Mouse (Mus musculus) midbrain, embryonic 10.5 days (tissue): ENCODE measurements at regions not wholly inside any gene's neighbourhood (a gene's known extent, or its start where the extent isn't known, plus 50 kb on each side); places are given as distances from the start of the nearest gene placed in this dataset.

Experiments
- DNase-seq: peaks from one replicate; pipeline ENCODE4 v3.0.0-alpha.2; 2017; ENCODE audit warnings: low spot score
- H3K27ac ChIP-seq: fragments of 300-500 bp; sonication (generic); replicated peaks from 2 replicates; pipeline ENCODE4 v1.5.1; 2016; ENCODE audit warnings: mild to moderate bottlenecking
- H3K27me3 ChIP-seq: fragments of 300-500 bp; sonication (generic); 2 replicates; pipeline ENCODE4 v1.6.1; 2016; ENCODE audit warnings: low read depth, mild to moderate bottlenecking; ENCODE audit not compliant: poor library complexity, severe bottlenecking
- H3K36me3 ChIP-seq: fragments of 300-500 bp; sonication (generic); 2 replicates; pipeline ENCODE4 v1.6.1; 2016; ENCODE audit warnings: mild to moderate bottlenecking, moderate library complexity
- H3K4me1 ChIP-seq: fragments of 300-500 bp; sonication (generic); 2 replicates; pipeline ENCODE4 v1.6.1; 2016
- H3K4me3 ChIP-seq: fragments of 300-500 bp; sonication (generic); 2 replicates; pipeline ENCODE4 v1.5.1; 2016; ENCODE audit warnings: mild to moderate bottlenecking, moderate library complexity
- H3K9me3 ChIP-seq: fragments of 300-500 bp; sonication (generic); replicated peaks from 2 replicates; pipeline ENCODE4 v1.6.1; 2016; ENCODE audit warnings: mild to moderate bottlenecking
- WGBS: fragments of 180-500 bp; shearing (Covaris S2); methylation state at CpG from one replicate; pipeline ENCODE4 v1.1.7; 2016; 5-methylcytosine and 5-hydroxymethylcytosine counted together

DNA sequence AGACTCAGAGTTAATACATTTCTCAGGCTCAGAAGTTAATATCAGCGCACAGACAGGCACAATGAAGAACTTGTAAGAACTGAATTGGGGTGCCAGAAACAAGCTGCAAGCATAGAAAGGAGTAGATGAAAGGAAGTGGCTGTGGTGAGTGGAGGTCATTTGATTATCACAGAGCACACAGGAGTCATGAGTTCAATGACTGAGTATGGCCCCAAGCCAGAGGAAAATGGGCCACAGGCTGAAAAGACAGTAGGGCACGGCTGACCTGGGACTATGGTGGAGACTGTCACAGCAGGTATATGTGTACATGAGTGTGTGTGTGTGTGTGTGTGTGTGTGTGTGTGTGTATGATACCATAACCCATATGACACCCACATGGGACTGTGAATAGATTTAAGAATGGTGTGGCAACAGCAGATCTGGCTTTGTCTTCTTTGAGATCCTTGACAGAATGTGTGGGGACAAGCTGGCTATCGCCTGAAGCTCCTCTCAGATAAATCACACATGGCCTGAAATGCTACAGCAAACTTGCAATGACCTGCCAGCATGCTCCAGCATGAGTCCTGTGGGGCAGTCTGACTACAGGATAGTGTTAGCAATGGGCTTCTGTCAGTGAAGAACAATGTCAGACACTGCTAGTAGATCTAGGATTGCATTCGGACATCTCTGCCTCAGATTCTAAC, 101.5 kb upstream of the Atp1b1 start:
- Histone ChIP-seq H3K27ac (no peak overlapping the region), H3K9me3 (no peaks in the 10 kb centered on the region), H3K4me3 (no peak overlapping the region), H3K36me3 (no peaks in the 10 kb centered on the region), H3K27me3 (no peaks in the 10 kb centered on the region), H3K4me1 (peaks cover 8% of the 10 kb centered on the region)
- 93% methylated on average over 4 of the region's 4 CpGs for WGBS
- no peak for DNase-seq

DNA sequence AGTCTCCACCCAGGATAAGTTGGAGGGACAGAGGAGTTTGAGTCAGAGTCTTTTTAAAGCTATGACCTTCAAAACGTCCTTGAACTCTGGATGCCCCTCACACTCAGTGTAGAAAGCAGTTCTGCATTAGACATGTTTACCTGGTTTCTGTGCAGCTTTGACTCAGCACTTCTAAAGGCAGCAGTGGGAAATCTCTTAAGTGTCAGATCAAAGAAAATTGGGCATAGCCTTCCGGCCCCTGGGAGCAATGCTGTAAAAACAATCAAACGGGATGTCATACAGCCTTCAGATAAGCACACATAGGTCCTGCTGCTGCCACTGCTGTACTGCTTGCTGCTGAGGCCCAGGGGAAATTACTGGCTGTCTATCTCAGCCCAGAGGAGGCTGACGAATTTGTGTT, 94.5 kb upstream of the Atp1b1 start:
- no peak overlapping the region for H3K4me3 ChIP-seq
- peaks cover 8% of the 10 kb centered on the region for H3K4me1 ChIP-seq
- 80% methylated on average over 4 of the region's 4 CpGs for WGBS
- H3K27me3 ChIP-seq: no peaks in the 10 kb centered on the region
- no peak overlapping the region for H3K27ac ChIP-seq
- no peak for DNase-seq
- H3K9me3 ChIP-seq: no peaks in the 10 kb centered on the region
- no peaks in the 10 kb centered on the region for H3K36me3 ChIP-seq

DNA sequence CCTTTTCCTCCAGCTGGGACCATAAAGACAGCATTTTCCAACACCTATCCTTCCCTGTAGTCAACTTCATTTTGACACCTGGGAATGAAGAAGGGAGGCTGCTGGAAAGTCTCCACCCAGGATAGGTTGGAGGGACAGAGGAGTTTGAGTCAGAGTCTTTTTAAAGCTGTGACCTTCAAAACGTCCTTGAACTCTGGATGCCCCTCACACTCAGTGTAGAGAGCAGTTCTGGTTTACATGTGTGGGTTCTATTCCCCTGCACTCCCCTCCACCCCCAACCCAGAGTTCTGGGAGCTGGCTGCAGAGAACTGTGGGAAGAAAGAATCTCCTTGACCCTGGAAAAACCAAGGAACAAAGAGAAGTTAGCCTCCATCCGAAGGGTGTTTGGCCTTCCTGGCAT, 92.9 kb upstream of the Atp1b1 start:
- no peak for DNase-seq

DNA sequence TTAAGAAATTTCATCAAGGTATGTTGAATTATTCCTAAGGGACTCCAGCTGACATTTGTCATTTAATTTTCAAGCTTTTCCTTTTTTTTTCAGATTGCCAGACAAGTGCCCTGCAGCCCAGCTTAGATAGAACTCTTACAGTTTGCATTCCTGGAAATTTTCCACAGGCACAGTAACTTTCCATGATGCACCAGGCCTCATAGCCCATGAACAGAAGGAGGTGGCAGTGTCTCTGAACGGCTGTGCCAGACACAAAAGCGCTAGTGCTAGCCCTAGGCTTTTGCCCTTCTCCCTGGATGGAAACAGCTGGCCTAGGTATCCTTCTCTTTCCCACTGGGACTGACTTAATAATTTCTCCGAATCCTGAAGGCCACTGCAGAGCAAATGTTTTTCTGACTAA, 92.4 kb upstream of the Atp1b1 start:
- no peak for DNase-seq
- Histone ChIP-seq H3K4me3 (no peak overlapping the region), H3K36me3 (no peaks in the 10 kb centered on the region), H3K27me3 (no peaks in the 10 kb centered on the region), H3K4me1 (peaks cover 8% of the 10 kb centered on the region), H3K9me3 (no peaks in the 10 kb centered on the region), H3K27ac (no peak overlapping the region)
- WGBS: 91% methylated on average over 3 of the region's 3 CpGs

More for the DNA sequence above, 92.9 kb upstream of the Atp1b1 start:
- WGBS: 68% methylated on average over 2 of the region's 2 CpGs
- Histone ChIP-seq H3K27ac (no peak overlapping the region), H3K36me3 (no peaks in the 10 kb centered on the region), H3K4me3 (no peak overlapping the region), H3K27me3 (no peaks in the 10 kb centered on the region), H3K9me3 (no peaks in the 10 kb centered on the region), H3K4me1 (peaks cover 8% of the 10 kb centered on the region)

DNA sequence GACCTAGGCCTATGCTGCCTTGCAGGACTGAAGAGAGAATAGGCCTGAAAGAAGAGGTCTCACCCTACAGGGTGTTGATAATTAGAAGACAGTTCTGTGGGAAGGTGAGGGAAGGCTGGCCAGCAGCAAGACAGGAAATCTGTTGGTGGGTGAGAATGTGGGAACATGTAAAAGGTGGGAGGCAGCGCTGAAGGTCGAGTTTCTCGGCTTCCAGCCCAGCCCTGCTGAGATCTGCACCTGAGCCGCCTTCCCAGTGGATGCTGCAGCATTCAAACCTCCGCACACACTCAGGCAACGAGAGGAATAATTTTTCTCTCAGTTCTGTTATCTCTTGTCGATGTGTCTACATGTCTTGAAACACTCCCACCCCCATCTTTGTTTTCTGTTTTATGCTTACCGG, 89.9 kb upstream of the Atp1b1 start:
- Histone ChIP-seq H3K4me3 (no peak overlapping the region), H3K36me3 (no peaks in the 10 kb centered on the region), H3K27ac (no peak overlapping the region), H3K4me1 (no peaks in the 10 kb centered on the region), H3K9me3 (no peaks in the 10 kb centered on the region), H3K27me3 (no peaks in the 10 kb centered on the region)
- no peak for DNase-seq
- WGBS: 84% methylated on average over 8 of the region's 8 CpGs

DNA sequence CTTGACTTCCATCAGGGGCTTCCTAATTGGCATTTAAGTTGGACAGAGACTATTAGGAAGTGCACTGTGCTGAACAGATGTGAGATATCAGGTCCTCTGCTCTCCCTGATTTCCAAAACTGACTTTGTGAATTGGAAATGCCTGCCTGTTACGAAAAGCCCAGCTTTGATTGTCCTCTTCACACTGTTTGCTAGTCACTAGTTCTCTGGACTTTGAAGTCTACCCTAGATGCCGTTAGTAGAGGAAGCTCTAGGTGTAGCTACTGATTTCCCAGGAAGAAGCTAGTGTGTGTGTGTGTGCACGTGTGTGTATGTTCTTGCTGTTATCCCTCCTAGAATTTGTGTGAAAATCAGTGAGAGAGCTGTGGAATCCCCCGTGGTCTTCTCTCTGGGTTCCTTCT, 87.7 kb upstream of the Atp1b1 start:
- no peak overlapping the region for H3K4me3 ChIP-seq
- H3K36me3 ChIP-seq: no peaks in the 10 kb centered on the region
- H3K27me3 ChIP-seq: no peaks in the 10 kb centered on the region
- DNase-seq: no peak
- no peaks in the 10 kb centered on the region for H3K4me1 ChIP-seq
- 82% methylated on average over 4 of the region's 4 CpGs for WGBS
- H3K27ac ChIP-seq: no peak overlapping the region
- no peaks in the 10 kb centered on the region for H3K9me3 ChIP-seq

DNA sequence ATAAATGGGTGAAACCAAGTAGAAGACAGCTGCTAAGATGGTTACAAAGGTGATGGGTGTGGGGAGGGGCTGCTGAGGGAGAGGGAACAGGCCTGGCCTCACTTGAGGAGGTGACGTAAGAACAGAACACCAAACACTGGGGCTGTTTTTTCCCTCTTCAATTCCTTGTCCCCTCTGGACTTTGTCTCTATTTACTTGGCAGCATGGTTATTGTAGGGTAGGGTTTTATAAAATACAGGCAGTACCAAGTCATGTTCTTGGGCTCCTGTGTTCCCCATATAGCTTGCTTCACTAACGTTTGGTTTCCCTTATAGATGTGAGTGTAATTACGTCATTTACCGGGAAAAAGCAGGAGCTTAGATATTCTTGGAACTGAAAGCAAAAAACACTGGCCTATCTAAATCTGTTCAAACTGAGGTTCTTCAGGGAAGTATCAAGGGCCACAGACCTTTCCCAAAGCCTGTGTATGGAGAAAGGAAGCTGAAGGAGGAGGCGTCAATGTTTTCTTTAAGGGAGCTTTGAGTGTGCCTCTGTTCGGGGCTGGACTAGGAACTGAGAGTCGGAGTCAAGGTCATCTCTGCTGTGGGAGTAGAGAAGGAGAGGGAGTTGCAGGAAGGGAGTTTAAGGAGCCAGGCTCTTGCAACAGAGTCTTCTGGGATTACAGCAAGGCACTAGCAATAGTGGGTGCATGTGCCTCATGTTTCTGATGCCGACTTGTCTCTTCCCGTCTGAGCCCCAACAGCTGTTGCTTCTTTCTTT, 85.1 kb upstream of the Atp1b1 start:
- Histone ChIP-seq H3K27me3 (no peaks in the 10 kb centered on the region), H3K36me3 (no peaks in the 10 kb centered on the region), H3K4me1 (no peaks in the 10 kb centered on the region), H3K9me3 (no peaks in the 10 kb centered on the region), H3K27ac (no peak overlapping the region), H3K4me3 (no peak overlapping the region)
- DNase-seq: no peak
- WGBS: 86% methylated on average over 9 of the region's 9 CpGs

DNA sequence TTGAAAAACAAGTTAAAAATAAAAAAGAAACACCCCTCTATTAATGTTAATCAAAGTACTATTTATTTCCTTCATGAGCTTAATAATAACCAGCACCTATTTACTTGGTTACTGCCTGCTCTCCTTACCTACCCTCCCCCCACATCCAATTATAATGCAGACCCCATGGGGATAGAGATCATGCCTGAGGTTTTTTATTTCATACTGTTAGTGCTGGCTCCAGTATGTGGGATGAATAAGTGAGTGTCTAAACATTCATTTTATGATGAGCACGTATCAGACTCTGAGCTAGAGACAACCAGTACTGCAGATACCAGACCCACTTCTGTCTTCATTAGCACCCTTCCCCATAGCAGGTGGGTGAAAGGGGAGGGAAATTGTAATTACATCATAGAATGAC, 83.6 kb upstream of the Atp1b1 start:
- Histone ChIP-seq H3K4me3 (no peak overlapping the region), H3K36me3 (no peaks in the 10 kb centered on the region), H3K27me3 (no peaks in the 10 kb centered on the region), H3K4me1 (no peaks in the 10 kb centered on the region), H3K27ac (no peak overlapping the region), H3K9me3 (no peaks in the 10 kb centered on the region)
- 79% methylated on average over 1 of the region's 1 CpGs for WGBS
- DNase-seq: no peak

DNA sequence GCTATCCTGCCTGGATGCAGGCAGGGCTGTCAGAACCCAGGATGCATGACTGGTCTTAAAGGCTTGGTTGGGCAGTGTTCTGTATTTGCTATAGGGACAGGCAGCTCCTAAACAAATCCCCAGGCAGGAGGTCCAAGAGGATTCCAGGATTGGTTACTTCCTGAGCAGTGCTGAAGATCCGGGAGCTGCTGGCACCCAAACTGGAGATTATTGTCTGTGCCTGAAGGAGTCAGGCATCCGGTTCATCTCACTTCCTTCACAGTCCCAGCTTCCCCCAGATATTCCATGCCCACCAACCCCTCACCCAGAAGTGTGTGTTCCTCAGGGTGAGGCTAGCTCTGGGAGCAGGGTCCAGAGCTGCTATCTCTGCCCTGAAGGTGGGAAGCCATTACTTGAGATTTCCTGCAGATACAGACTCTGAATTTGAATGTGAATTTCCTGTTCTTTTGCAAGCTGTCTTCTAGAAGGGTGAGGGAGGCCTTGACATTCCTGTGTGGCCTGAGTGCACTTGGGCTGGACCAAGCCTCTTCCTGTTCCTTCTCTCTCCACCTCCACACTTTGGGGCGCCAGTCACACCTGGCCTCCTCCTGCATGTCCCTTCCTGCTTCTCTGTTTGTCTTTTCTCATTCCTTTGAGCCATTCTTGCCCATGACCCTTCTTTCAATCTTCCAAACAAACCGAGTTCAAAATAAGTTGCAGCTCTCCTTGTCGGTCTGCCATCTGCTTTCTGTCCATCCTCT, 80.3 kb upstream of the Atp1b1 start:
- no peaks in the 10 kb centered on the region for H3K27me3 ChIP-seq
- H3K36me3 ChIP-seq: no peaks in the 10 kb centered on the region
- no peaks in the 10 kb centered on the region for H3K9me3 ChIP-seq
- 83% methylated on average over 5 of the region's 5 CpGs for WGBS
- H3K4me3 ChIP-seq: no peak overlapping the region
- H3K27ac ChIP-seq: no peak overlapping the region
- DNase-seq: no peak
- H3K4me1 ChIP-seq: no peaks in the 10 kb centered on the region

DNA sequence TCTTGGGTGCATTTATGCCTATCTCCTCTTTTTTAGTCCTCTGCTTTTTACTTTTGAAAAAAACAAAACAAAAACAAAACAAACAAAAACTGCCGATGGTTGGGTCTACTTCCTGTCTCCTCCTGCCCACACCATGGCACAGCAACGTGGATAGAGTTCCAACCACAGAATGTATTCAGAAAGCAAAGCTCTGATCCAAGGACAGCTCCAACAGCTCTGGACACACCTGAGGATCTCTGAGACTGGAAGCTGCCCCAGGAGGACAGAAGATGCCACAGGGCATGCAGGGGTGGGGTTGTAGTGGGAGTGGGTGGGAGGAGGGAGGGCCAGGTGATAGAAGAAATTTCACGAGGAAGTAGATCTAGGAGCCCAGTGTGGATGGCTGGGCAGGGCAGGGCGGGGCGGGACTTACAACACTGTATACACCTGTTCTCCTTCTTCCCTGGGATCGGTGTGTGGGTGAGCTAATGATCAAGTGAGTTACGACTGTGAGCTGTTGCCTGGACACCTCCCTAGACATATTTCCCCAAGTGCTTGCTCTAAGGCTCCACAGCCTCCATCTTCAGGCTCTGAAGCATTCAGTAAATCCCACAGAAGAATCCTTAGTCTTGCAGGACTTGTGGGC, 79.3 kb upstream of the Atp1b1 start:
- no peak overlapping the region for H3K27ac ChIP-seq
- H3K27me3 ChIP-seq: no peaks in the 10 kb centered on the region
- no peaks in the 10 kb centered on the region for H3K36me3 ChIP-seq
- DNase-seq: no peak
- no peak overlapping the region for H3K4me3 ChIP-seq
- H3K4me1 ChIP-seq: no peaks in the 10 kb centered on the region
- 87% methylated on average over 7 of the region's 7 CpGs for WGBS
- no peaks in the 10 kb centered on the region for H3K9me3 ChIP-seq

DNA sequence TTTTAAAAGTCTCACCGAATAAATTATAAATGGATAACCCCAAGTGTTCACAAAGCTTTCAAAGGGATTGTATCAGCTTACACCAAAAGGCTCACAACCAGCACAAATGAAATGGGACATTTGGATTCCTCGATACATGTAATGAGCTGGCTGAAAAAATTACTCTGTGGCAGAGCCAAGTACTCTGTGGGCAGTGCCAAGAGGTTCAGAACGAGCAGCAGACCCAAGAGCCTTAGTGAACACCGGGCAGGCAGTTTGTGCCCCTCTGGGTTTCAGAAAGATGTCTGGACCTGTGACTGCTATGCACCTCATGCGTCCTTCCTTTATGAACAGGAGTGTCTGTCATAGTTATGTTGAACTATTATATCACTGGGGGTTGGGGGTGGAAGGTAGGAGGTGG, 74.0 kb upstream of the Atp1b1 start:
- Histone ChIP-seq H3K27ac (no peak overlapping the region), H3K27me3 (no peaks in the 10 kb centered on the region), H3K4me3 (no peak overlapping the region), H3K9me3 (no peaks in the 10 kb centered on the region), H3K4me1 (peaks cover 3% of the 10 kb centered on the region; the same call in 1 of the 2 replicates), H3K36me3 (no peaks in the 10 kb centered on the region)
- no peak for DNase-seq
- WGBS: 83% methylated on average over 5 of the region's 5 CpGs

DNA sequence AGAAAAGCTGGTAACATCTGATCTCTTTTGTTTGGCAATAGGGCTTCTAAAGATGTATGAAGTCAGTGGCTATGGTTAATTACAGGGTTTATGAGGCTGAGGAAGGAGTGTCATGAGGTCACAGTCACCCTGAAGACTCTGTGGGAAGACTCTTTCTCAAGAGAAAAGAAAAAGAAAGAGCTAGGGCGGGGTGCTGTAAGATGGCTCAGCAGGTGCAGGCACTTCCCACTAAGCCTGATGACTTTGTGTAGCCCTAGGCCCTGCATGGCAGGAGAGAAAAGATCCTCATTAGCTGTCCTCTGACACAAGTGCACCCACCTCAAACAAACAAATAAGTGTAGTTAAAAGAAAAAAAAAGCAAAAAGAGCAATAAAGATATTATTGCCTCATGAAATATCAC, 73.6 kb upstream of the Atp1b1 start:
- Histone ChIP-seq H3K36me3 (no peaks in the 10 kb centered on the region), H3K9me3 (no peaks in the 10 kb centered on the region), H3K27ac (no peak overlapping the region), H3K4me1 (peaks cover 3% of the 10 kb centered on the region; the same call in 1 of the 2 replicates), H3K27me3 (no peaks in the 10 kb centered on the region), H3K4me3 (no peak overlapping the region)
- 46% methylated on average over 1 of the region's 1 CpGs for WGBS
- DNase-seq: no peak
